Mouse (Mus musculus) skeletal muscle tissue, adult 2 months (tissue): ENCODE measurements at regions not wholly inside any gene's neighbourhood (a gene's known extent, or its start where the extent isn't known, plus 50 kb on each side); places are given as distances from the start of the nearest gene placed in this dataset.

Experiments used
- DNase-seq: peaks from one replicate; pipeline ENCODE4 v3.0.0-alpha.2; 2012; ENCODE audit warnings: low read depth, low spot score

- no peak for DNase-seq
These were observed 130.8 kb upstream of the Ubr2 start for GRCm38 (mm10) chr17:47140969-47141842.

GRCm38 (mm10) chr17:47140241-47140968 is 130.0 kb upstream of the Ubr2 start:
- DNase-seq: peak; percentile 45

DNA sequence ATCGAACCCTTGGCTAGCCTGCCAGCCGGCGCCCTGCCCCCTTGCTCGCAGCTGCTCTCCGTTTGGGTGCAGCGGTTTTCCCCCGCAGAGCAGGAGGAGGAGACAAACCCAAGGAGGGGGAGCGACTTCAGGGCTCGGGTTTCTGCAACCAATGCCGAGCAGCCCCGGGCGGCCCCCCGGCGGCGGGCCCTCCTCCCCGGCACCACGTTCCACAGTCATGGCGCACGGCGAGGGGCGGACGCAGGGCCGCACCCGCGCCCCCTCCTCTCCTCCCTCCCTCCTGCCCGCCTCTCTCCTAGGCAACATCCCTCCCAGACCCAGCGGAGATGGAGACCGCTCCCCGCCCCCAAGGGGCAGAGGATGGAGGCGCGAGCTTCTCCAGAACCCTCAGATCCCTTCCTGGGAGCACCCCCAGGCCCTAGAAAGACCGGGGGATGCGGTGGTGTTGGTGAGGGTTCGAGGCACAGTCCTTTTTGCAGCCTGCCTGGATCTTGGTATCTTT is 129.4 kb upstream of the Ubr2 start:
- DNase-seq: peak; percentile 85

- DNase-seq: no peak
These were observed 128.8 kb upstream of the Ubr2 start for GRCm38 (mm10) chr17:47139171-47139617.

DNA sequence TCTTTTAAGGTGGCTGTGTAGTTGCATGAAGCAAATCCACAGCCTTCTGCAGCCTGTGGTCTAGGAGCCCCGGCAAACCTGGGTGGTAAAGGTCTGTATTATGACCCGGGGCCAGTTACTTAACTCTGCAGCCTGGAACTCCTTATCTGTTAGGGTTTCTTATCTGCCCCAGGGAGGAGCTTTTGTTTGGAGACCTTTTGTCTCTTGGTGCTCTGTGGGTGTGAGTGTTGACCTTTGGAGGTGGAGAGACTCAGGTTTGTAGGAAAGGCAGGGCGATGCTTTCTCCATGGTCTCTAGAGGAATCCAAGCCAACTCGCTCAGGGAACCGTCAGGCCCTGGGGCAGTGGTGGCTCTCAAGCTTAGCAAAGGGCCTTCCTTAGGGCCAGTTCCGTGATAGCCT is 127.8 kb upstream of the Ubr2 start:
- DNase-seq: no peak

GRCm38 (mm10) chr17:47135391-47135790 is 125.0 kb upstream of the Ubr2 start:
- no peak for DNase-seq

- no peak for DNase-seq
These were observed 123.4 kb upstream of the Ubr2 start for GRCm38 (mm10) chr17:47133785-47134184.

- no peak for DNase-seq
These were observed 117.2 kb upstream of the Ubr2 start for GRCm38 (mm10) chr17:47127571-47127970.

- no peak for DNase-seq
These were observed 113.2 kb upstream of the Ubr2 start for GRCm38 (mm10) chr17:47123576-47123975.

DNA sequence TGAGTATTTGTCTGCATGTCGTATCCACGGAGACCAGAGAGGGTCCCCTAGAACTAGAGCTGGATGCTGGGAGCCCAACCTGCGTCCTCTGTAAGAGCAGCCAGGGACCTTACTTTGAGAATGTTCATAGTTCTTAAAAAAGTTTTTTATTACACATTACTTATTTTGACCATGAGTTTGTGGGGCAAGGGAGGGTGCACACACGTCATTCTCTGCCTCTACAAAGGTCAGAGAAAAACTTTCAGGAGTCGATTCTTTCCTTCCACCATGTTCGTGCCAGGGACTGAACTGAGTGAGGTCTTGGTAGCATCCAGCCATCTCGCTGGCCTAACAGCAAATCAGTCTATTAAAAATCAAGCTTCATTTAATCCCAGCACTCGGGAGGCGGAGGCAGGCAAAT is 111.9 kb upstream of the Ubr2 start:
- no peak for DNase-seq

GRCm38 (mm10) chr17:47118010-47118409 is 107.7 kb upstream of the Ubr2 start:
- no peak for DNase-seq

DNA sequence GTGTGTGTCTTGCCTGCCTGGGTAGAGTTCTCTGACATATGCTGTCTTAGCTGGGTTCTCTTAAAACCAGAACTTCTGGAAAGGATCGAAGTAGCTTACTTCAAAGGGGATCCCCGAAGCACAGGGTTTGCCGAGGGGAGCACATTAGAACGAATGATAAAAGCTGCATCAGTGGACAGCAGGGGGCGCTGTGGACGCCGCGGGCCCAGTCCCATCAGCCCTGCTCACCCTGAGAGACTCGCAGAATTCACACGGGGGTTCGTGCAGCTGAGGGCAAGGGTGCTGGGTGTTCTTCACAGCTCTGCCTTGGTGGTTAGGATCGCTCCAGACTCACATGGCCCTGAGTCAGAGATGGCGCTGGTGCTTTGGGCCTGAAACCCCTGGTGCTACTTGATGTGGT is 105.4 kb upstream of the Ubr2 start:
- no peak for DNase-seq

GRCm38 (mm10) chr17:47115141-47115540 is 104.8 kb upstream of the Ubr2 start:
- no peak for DNase-seq

- no peak for DNase-seq
These were observed 104.4 kb upstream of the Ubr2 start for GRCm38 (mm10) chr17:47114736-47115135.

DNA sequence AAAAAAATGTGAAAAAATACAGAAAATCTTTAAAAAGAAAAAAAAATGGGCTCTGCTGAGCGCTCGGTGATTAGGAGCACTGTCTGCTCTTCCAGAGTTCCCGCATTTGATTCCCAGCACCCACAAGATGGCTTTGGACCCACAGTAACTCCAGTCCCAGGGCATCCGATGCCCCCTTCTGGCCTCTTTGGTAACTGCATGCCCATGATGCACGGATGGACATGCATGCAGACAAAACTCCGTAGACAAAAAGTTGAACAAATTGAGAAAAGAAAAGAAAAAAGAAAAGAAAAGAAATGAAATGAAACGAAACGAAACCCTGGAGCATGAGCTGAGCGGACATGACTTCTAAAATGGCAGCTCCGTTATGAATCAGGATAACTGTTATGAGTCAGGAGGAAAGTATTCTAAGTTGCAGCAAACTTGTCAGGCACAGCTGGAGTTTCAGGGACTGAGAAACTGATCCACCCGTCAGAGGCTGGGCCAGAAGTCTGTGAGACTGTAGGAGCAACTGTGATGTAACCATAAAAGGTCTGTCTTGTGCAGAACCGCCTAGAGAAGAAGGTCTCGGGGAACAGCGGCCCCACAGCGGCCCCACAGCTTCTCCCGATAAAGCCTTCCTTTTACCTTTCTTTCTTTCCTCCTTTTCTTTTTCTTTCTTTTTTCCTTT is 102.3 kb upstream of the Ubr2 start:
- peak; percentile 44 for DNase-seq

- DNase-seq: no peak
These were observed 100.5 kb upstream of the Ubr2 start for GRCm38 (mm10) chr17:47110836-47111235.

- no peak for DNase-seq
These were observed 94.0 kb upstream of the Ubr2 start for GRCm38 (mm10) chr17:47104328-47104727.

DNA sequence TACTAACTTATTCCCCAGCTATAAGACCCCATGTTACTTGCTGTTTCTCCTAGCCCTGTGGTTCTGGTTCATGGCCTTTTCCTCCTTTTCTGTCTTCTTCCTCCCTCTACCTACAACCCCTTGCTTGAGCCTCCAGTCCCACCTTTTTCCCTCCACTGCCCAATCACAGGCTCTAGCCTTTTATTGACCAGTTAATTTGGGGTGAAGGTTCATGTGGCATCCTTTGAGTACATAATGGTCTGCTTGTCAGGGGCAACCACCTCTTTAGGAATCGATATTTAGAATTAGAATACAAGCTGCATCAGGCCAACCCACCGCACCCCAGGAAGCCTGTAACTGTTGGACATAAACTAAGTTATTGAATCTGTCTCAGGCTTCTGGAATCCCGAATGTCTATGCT is 84.8 kb upstream of the Ubr2 start:
- DNase-seq: no peak

- DNase-seq: no peak
These were observed 81.7 kb upstream of the Ubr2 start for GRCm38 (mm10) chr17:47092076-47092475.

DNA sequence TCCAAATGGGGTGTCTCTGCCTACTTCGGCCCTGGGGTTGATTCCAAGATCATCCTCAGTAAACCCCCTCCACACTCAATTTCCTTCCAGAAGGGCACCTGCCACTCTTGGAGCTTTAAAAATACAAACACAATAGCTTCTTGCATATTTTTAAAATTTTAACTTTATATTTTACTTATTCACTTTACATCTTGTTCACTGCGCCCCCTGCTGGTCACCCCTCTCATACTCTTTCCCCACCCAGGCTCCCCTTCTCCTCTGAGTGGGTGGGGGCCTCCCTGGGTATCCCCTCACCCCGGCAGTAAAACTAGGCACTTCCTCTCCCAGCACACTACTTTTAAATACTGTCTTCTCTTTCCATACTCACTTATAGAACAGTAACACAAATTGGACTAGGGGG is 79.4 kb upstream of the Ubr2 start:
- DNase-seq: no peak

- no peak for DNase-seq
These were observed 58.9 kb upstream of the Ubr2 start for GRCm38 (mm10) chr17:47069206-47069605.

GRCm38 (mm10) chr17:47065307-47065901 is 55.0 kb upstream of the Ubr2 start:
- DNase-seq: peak; percentile 38
